Mouse (Mus musculus): ENCODE data around the gene Gm49405.

DNA sequence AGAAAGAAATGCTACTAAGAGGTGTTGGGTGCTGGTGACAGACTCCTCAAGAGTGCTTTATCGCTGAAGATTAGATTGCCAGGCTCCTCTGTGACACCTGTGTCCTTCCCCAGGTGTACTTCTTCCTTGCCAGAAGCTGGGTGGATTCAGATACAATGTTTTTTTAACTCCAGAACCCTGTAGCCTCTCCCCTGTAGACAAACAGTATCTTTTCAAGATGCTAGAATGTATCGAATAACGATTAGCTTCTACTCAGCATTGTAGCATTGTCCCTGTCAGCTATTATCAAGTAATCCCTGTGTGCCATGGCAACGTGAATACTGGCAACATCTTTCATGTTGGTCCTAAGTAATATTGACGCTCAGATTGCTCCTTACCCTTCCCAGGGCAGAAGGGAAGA is 33.3 kb downstream of the Gm49405 start:
- TF ChIP-seq POLR2A (IDR thresholded peaks at IDR 0.05; ENCODE audit: low read depth, low read length) (no peak), CTCF (conservative IDR thresholded peaks at IDR 0.05; ENCODE audit: insufficient read depth, insufficient read length, low read depth, low read length) (no peak)

All from kidney, adult 2 months (tissue).